Mouse (Mus musculus) spleen, adult 18-20 months (tissue): ENCODE measurements around the gene Pbld1.

ENCODE experiments used
- DNase-seq, 2 experiments: peaks; one replicate each; pipeline ENCODE4 v3.0.0; 2022; ENCODE audit warnings: mixed read lengths in 2 of 2

The Pbld1 gene

GRCm38 (mm10) chr10:63059862-63060261 is at the start of gene Pbld1:
Gene Pbld1, plus strand, starts transcription at chr10:63060162.
- no peak for DNase-seq

GRCm38 (mm10) chr10:63010268-63010667 is 49.7 kb upstream of the Pbld1 start:
- no peak for DNase-seq

GRCm38 (mm10) chr10:63011556-63011955 is 48.4 kb upstream of the Pbld1 start:
- no peak for DNase-seq

GRCm38 (mm10) chr10:63013476-63013875 is 46.5 kb upstream of the Pbld1 start:
- no peak for DNase-seq

- no peak for DNase-seq
These were observed 45.8 kb upstream of the Pbld1 start for GRCm38 (mm10) chr10:63014168-63014567.

- no peak for DNase-seq
These were observed 40.7 kb upstream of the Pbld1 start for GRCm38 (mm10) chr10:63019304-63019703.

- no peak for DNase-seq
These were observed 38.3 kb upstream of the Pbld1 start for GRCm38 (mm10) chr10:63021702-63022101.

GRCm38 (mm10) chr10:63022541-63023120 is 37.3 kb upstream of the Pbld1 start:
- DNase-seq: no peak

- peak; percentile 52 to 61 for DNase-seq
These were observed 36.7 kb upstream of the Pbld1 start for GRCm38 (mm10) chr10:63023121-63023748.

GRCm38 (mm10) chr10:63023749-63024579 is 36.0 kb upstream of the Pbld1 start, which contains the start of the genes Hnrnph3 and Pbld2:
Gene Hnrnph3, minus strand, starts transcription at chr10:63024217.
Gene Pbld2, plus strand, starts transcription at chr10:63024315.
- DNase-seq: peak; percentile 98

GRCm38 (mm10) chr10:63024580-63024910 is 35.4 kb upstream of the Pbld1 start:
- DNase-seq: no peak

- no peak for DNase-seq
These were observed 34.9 kb upstream of the Pbld1 start for GRCm38 (mm10) chr10:63025016-63025415.

- DNase-seq: no peak
These were observed 34.4 kb upstream of the Pbld1 start for GRCm38 (mm10) chr10:63025491-63026011.

- no peak for DNase-seq
These were observed 33.7 kb upstream of the Pbld1 start for GRCm38 (mm10) chr10:63026156-63026794.

GRCm38 (mm10) chr10:63026795-63027160 is 33.2 kb upstream of the Pbld1 start:
- no peak for DNase-seq

GRCm38 (mm10) chr10:63027376-63028161 is 32.4 kb upstream of the Pbld1 start:
- DNase-seq: no peak

GRCm38 (mm10) chr10:63028396-63028795 is 31.6 kb upstream of the Pbld1 start:
- DNase-seq: no peak

- no peak for DNase-seq
These were observed 27.7 kb upstream of the Pbld1 start for GRCm38 (mm10) chr10:63032267-63032666.

- no peak for DNase-seq
These were observed 27.0 kb upstream of the Pbld1 start for GRCm38 (mm10) chr10:63032956-63033355.

- DNase-seq: no peak
These were observed 21.2 kb upstream of the Pbld1 start for GRCm38 (mm10) chr10:63038571-63039320.

- DNase-seq: no peak
These were observed 19.9 kb upstream of the Pbld1 start for GRCm38 (mm10) chr10:63039867-63040628.
